Mouse (Mus musculus) cerebral cortex, adult 2 months (tissue): ENCODE data around the gene Mblac2.

Experiments
- WGBS: fragments of 180-500 bp; shearing (Covaris S2); methylation state at CpG from one replicate; pipeline ENCODE4 v1.1.7; 2018; 5-methylcytosine and 5-hydroxymethylcytosine counted together

Gene Mblac2

DNA sequence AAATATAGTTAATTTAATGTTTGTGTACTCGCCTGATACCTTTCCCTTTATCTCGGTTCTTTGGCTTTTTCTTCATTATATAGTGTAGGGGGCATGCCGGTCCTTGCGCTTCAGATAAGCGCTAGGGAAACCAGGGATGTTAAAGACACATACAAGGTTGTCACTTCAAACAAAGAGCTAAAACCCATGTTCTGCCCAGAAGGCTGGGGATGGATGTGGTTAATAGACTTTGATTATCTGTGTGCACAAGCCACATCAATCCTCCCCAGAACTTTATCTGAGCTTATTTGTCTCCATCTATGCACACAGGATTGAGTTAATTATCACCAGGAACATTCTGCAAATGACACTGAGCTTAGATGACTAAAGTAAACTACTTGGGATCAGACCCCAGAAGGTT lies 25.5 kb downstream of the Mblac2 start:
- 93% methylated on average over 5 of the region's 5 CpGs for WGBS

DNA sequence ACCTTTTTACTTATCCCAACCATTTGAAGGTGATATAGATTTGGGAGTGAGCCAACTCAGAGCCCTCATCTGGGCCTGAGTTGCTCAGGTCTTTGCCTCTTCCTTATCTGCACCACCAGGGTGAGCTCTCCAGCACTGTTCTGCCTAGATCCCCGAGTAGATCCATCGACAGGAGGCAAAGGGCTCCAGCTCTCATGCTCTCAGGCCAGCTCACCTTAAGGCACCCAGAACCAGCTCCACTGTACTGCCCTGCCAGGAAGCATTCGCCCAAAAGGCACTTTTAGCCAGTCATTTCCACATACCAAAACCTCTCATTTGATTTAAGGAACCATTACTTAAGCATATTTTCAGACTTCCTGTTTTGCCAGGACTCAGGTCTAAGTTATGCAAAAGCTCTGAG lies 29.8 kb downstream of the Mblac2 start:
- 49% methylated on average over 3 of the region's 3 CpGs for WGBS

DNA sequence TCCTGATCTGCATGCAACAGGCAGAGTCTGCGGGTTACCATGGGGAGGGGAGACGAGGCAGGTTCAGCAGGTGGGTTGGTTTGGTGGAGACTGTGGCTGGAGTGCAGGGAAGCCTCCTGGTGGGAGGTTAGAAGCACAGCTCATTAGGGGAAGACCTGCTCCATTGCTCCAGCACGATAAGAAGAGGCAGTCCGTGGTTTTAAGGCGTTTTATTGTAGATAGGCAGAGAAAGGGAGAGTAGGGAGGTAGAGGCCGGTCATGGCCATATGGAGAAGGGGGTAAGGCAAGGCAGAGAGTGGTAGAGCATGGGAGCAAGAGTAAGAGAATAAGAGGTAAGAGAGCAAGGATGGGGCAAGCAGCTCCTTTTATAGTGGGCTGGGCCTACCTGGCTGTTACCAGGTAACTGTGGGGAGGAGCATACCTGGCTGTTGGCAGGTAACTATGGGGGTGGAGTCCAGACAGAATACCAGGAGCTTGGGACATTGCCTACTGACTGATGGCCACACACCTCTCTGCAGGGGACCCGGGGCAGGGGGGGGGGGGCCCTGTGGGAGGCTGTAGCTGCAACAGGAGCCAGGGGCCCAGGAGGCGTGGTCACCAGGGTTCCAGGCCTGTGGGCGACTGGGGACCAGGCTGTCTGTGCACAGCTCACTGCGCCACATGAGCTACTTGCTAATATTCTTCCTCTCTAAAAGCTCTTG lies 32.4 kb downstream of the Mblac2 start:
- WGBS: 64% methylated on average over 10 of the region's 10 CpGs

DNA sequence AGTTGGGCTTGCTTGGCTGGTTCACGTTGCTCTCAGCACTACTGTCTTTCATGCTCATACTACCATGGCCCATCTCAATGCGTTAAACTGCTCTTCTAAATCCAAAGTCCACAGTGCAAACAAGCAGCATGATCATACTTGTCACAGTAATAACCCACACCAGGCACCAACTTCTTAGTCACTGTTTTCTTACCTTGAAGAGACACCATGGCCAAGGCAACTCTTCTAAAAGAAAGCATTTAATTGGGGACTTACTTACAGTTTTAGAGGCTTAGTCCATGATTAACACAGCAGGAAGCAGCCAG lies 32.9 kb downstream of the Mblac2 start:
- 44% methylated on average over 2 of the region's 2 CpGs for WGBS

GRCm38 (mm10) chr13:81755324-81755723 lies 44.2 kb downstream of the Mblac2 start:
- WGBS: 98% methylated on average over 1 of the region's 1 CpGs

DNA sequence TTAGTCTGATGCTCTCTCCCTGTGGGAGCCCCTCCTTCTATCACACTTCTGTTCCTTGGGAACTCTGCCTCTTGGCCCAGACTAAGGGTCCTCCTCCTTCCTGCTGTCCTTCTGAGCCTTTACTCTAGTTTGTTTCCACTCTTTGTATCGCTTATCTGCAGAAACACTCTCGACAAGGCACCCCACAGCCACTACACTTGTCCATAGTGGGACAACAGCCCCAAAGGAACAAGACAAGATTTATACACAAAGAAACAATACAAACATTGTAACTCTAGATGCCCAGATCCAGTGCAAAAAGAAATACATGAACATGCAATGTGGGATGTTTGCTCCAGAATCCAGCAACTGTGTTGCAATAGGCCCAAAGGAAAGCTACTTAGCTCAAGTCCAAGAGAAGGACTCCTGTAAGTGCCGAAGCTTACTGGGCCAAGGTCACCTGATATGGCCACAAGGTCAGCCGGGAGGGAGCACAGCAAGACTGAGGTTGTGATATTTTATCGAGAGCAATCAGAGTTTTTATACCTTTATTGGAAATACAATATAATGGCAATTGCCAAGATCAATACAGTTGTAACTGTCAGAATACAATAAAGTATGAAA lies 46.0 kb downstream of the Mblac2 start:
- 82% methylated on average over 5 of the region's 5 CpGs for WGBS

- 32% methylated on average over 3 of the region's 3 CpGs for WGBS
Observed at GRCm38 (mm10) chr13:81760379-81760778, 49.2 kb downstream of the Mblac2 start.

DNA sequence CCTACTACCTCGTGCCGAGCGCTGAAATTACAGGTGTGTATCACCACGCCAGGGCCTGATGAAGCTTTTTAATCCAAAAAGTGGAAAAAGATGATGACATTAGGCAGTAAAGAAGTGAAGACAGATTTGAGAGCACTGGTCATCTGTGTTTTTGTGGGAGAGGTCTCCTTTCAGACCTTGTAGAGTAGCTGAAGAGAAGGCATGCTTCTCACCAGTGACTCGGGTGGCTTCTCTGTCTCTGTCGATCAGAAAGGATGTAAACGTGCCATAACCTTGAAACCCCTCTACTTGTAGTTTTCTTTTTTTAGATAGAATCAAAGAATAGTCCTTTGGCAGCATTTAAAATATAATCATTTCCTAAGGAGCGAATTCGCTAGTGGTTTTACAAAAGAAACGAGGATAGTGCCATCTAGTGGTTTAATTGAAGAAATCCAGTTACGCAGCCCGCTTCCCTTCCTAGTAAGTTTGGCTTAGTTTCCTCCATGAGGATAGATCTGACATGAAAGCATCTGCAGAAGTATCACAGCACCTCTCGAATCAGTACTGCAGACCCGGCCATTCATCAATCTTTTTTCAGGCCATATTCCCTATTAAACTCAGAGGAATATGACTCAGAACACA lies 50.5 kb downstream of the Mblac2 start:
- 28% methylated on average over 14 of the region's 14 CpGs for WGBS

GRCm38 (mm10) chr13:81764173-81764572 lies 53.0 kb downstream of the Mblac2 start:
- 81% methylated on average over 5 of the region's 5 CpGs for WGBS

GRCm38 (mm10) chr13:81767038-81767659 lies 56.0 kb downstream of the Mblac2 start:
- 51% methylated on average over 7 of the region's 7 CpGs for WGBS

DNA sequence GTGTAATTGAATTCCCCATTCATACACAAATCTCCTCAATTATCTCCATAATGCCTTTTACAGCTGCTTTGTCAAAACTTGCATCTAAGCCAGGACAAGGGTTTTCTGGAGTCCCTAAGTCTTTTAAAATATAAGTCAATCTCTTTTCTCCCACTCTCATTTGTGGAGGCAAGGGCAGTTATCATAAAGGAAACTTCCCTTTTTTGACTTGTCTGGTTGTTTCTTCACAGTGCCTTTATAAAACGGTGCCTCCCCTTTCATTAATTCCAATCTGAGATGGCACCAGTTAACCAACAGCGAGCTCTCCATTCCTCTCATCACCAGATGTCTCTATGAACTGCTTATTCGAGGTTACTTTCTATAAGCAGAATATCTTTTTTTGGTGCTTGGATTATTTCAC lies 65.1 kb downstream of the Mblac2 start:
- 69% methylated on average over 3 of the region's 3 CpGs for WGBS

- 34% methylated on average over 9 of the region's 9 CpGs for WGBS
Observed at GRCm38 (mm10) chr13:81782475-81782874, 71.3 kb downstream of the Mblac2 start.

- WGBS: under 1% methylated on average over 29 of the region's 29 CpGs
Observed at GRCm38 (mm10) chr13:81782971-81783404, 71.8 kb downstream of the Mblac2 start, which contains the start of gene Cetn3. TSS of gene Cetn3 (plus strand) at chr13:81783077.

DNA sequence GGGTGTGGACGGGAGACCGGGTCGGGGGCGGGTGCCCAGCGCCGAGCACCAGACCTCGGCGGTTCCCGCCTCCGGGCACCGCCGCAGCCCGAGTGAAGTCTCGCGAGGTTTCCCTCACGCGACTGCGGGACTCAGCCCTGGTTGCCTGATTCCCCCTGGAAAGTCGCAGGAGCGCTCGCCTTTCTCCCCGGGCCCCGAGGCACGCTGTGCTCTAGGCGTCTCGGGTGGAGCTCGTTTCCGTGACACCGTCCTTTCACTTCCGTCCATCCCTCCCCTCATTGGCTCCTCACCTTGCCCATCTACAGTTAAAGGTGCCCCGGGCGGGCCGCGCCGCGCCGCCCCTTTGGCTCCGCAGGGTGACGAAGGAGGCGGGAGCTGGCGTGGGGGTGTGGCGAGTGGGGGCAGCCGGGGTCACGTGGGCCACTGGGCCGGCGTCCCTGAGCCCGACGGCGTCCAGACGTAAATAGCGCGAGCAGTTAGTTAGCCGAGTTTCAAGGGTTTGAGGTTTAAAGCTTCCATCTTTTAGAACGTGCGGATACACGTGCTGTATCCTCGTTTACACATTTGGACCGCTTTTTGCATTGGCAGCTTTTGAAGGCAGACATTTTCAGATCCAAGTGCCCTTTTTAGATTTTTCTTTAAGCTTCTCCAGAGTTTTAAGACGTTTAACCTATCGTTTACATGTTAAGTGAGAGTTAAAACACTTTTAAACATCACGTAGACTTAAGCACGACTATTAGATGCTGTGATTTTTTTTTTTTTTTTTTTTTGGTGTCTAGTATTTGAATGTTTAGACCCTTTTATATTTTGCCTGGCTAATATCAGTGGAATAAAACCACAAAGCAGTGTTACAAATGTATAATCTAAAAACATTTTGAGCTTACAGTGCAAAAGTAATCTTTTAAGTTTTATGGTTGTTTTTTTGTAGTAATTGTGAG lies 72.5 kb downstream of the Mblac2 start:
- under 1% methylated on average over 62 of the region's 62 CpGs for WGBS

DNA sequence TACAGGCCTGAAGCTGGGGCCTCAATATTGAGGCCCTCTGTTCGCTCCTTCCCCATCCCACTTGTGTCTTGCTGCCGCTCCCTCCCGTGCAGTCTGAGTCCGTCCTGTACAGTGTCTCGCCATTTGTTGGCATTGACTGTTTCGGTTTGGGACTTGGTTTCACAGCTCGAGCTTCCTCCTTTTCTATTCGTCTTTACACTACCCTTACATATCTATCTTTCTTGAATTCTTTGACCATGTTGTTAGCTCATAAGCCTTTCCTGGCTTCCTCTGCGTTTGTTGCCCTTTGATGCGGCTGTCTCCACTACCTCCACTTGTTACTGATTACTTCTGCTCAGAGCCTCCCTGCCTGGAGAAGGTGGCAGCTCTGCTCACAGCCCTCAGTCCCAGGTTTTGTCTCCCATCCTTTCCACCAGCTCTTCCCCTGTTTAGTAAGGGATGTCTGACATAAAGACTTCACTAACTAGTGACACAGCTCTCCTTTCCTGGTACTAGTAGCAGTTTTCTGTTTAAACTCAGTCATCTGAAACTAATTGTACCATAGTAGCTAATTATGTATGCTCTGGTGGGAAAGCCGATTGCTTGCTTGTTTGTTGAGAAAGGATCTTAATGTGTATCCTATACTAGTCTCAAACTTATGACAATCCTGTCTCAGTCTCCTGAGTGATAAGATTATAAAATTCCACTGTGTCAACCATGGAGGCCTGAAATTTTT lies 74.8 kb downstream of the Mblac2 start:
- 22% methylated on average over 11 of the region's 11 CpGs for WGBS

- 94% methylated on average over 8 of the region's 8 CpGs for WGBS
Observed at GRCm38 (mm10) chr13:81790160-81790559, 79.0 kb downstream of the Mblac2 start.

- WGBS: 74% methylated on average over 8 of the region's 8 CpGs
Observed at GRCm38 (mm10) chr13:81791861-81792260, 80.7 kb downstream of the Mblac2 start.

DNA sequence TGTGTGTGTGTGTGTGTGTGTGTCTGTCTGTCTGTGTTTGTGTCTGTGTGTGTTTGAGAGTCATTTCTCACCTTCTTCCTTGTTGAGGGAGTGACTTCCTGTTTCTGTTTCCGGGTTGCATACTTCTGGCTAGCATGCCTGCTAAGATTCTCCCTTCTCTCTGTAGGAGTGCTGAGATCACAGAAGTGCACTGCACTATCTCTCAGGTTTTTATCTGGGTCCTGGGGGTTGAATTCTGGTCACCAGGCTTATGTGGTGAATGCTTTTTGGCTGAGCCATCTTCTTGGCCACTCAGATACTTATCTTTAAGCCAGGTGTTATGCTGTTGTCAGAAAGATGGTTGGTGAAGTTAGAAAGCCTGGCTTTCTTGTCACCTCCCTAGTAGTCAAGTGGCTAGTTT lies 82.7 kb downstream of the Mblac2 start:
- 53% methylated on average over 1 of the region's 1 CpGs for WGBS

DNA sequence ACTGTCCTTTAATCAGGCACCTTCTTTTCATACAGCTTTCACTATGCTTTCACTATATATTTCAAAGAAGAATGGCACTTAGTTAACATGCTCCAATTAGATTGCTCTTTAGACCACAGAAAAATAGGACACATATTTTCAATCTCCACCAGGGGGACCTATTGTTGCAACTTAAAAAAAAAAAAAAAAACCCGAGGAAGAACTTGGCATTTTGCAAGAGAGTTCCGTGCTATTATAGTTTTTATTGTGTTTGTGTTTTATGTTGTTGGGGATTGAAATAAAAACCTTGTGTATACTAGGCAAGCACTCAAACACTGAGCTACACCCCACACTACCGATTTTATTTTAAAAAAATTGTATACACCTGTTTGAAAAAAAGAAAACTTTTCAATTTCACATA lies 90.0 kb downstream of the Mblac2 start:
- WGBS: 11% methylated on average over 3 of the region's 3 CpGs
